ENCODE assay signal across 11 mouse cellular contexts in the genomic region with DNA sequence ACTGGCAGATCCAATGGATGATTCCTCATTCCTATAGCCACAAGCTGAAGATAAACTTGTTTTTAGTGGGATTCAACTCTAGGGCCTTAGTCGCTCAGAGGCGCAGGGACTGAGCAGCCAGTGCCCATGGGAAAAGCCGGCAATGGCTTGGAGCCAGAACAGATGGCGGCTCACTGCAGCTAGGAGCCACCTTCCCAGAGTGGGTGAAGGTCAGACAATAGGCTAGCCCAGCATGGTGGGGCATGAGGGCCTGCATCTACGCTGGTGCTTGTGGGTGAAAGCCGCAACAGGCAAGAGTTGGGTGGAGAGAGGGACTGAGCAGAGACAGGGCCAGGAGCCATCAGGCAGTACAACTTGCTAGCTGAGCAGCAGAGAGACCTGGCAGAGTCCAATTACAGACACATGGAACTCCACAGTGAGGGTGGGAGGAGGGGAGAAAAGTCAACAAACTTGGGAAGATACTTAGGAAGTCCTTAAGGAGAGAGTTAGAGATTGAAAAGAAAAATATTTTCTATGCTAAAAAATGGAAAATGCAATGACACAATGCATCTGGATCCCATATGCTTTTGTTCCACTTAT. TPM values are rescaled to one million over a fixed set of nuclear protein-coding genes. Genes with fewer than 3 reads are reported as not detected.
DNase-seq lines count a peak whose midpoint lies in the region; ATAC-seq and TF ChIP-seq lines count a peak whose summit lies in the region.
"Had no signal": no experiment of that assay in that cellular context is flagged by ENCODE, and none has a peak within 500 bp of the region (broad histone marks: within the 10 kb centered on the region; RNA-seq: fewer than 3 reads in every experiment).

No protein-coding gene starts in this region.

- H3K27ac ChIP-seq in hindbrain, embryonic 10.5 days: 0 out of 2 replicates have a peak overlapping the region, but pooled peaks have one; percentile 50
- H3K27ac ChIP-seq in hindbrain, embryonic 13.5 days: no peak overlapping the region
- no peak overlapping the region for H3K27ac ChIP-seq in ES-Bruce4 (ENCODE audit: insufficient read depth, low read length)
- H3K27ac ChIP-seq: liver, embryonic 13.5 days had no signal

- no peak overlapping the region for H3K4me3 ChIP-seq in hindbrain, embryonic 10.5 days
- no peak overlapping the region for H3K4me3 ChIP-seq in hindbrain, embryonic 13.5 days
- H3K4me3 ChIP-seq in ES-Bruce4 (ENCODE audit: low read depth, low read length): peak overlapping the region; percentile 29; the same call in 1 of the 2 replicates
- H3K4me3 ChIP-seq: liver, embryonic 13.5 days had no signal

- DNase-seq in hindbrain, embryonic 10.5 days (ENCODE audit: low spot score): peak; percentile 19
- DNase-seq in cerebellum, adult 9-10 months: peak; percentile 55
- peak; percentile 16 for DNase-seq in gastrocnemius, postnatal 14 days
- DNase-seq in right cerebral cortex, adult 18-20 months: no peak
- no peak for DNase-seq in left cerebral cortex, adult 11 months (ENCODE audit: low spot score)
- DNase-seq in ovary, postnatal 10 days (ENCODE audit: low spot score): no peak
- DNase-seq: liver, embryonic 13.5 days had no signal

- ATAC-seq in hindbrain, embryonic 13.5 days (ENCODE audit: low FRiP score): no peak

- H3K4me1 ChIP-seq in hindbrain, embryonic 10.5 days (replicated peaks): peaks cover 5% of the 10 kb centered on the region; the same call in 1 of the 2 replicates
- H3K4me1 ChIP-seq in hindbrain, embryonic 13.5 days (replicated peaks): no peaks in the 10 kb centered on the region; the same call in 1 of the 2 replicates
- H3K4me1 ChIP-seq in ES-Bruce4 (ENCODE audit: control insufficient read depth, insufficient read depth, low read length): no peaks in the 10 kb centered on the region
- H3K4me1 ChIP-seq: liver, embryonic 13.5 days had no signal

- intact Hi-C loops in gastrocnemius, postnatal 14 days (cut with DNase I; ENCODE audit: low total_unique reads): no loop called here

- no peak overlapping the region for H3K9ac ChIP-seq in hindbrain, embryonic 13.5 days
- H3K9ac ChIP-seq in ES-Bruce4 (ENCODE audit: low read depth, poor library complexity, severe bottlenecking): no peak overlapping the region
- H3K9ac ChIP-seq: liver, embryonic 13.5 days had no signal

- H3K27me3 ChIP-seq in hindbrain, embryonic 10.5 days (ENCODE audit: insufficient read depth, poor library complexity, severe bottlenecking): no peaks in the 10 kb centered on the region
- no peaks in the 10 kb centered on the region for H3K27me3 ChIP-seq in hindbrain, embryonic 13.5 days
- no peaks in the 10 kb centered on the region for H3K27me3 ChIP-seq in ES-Bruce4 (ENCODE audit: control insufficient read depth, insufficient read depth, low read length, poor library complexity, severe bottlenecking)
- H3K27me3 ChIP-seq: CH12.LX; liver, embryonic 13.5 days had no signal

- no peak for TF ChIP-seq POLR2A in ES-Bruce4 (IDR thresholded peaks at IDR 0.05; ENCODE audit: insufficient read depth, low read length)

- H3K36me3 ChIP-seq in hindbrain, embryonic 10.5 days: no peaks in the 10 kb centered on the region
- H3K36me3 ChIP-seq in hindbrain, embryonic 13.5 days: no peaks in the 10 kb centered on the region
- peaks cover 12% of the 10 kb centered on the region for H3K36me3 ChIP-seq in ES-Bruce4 (ENCODE audit: control insufficient read depth, insufficient read depth, low read length, poor library complexity, severe bottlenecking)
- H3K36me3 ChIP-seq: liver, embryonic 13.5 days had no signal

- TF ChIP-seq EP300 in ES-Bruce4 (IDR thresholded peaks at IDR 0.05; ENCODE audit: insufficient read depth, low read depth, low read length): no peak

- no peak for TF ChIP-seq CTCF in ES-Bruce4 (IDR thresholded peaks at IDR 0.05; ENCODE audit: low read depth, low read length)

- 57% methylated on average over 6 of the region's 6 CpGs for WGBS in hindbrain, embryonic 10.5 days
- 70% methylated on average over 6 of the region's 6 CpGs for WGBS in hindbrain, embryonic 13.5 days

- no peaks in the 10 kb centered on the region for H3K9me3 ChIP-seq in hindbrain, embryonic 10.5 days
- no peaks in the 10 kb centered on the region for H3K9me3 ChIP-seq in hindbrain, embryonic 13.5 days
- H3K9me3 ChIP-seq in ES-Bruce4 (replicated peaks; ENCODE audit: control insufficient read depth, insufficient read depth, low read length, poor library complexity, severe bottlenecking): no peaks in the 10 kb centered on the region
- H3K9me3 ChIP-seq: liver, embryonic 13.5 days had no signal

- H3K4me2 ChIP-seq in hindbrain, embryonic 13.5 days: no peak overlapping the region
- H3K4me2 ChIP-seq: liver, embryonic 13.5 days had no signal

RNA-seq across cellular contexts. Expression of a gene that starts 21.5 kb away (rescaled TPM):
- polyA plus RNA-seq in hindbrain, embryonic 10.5 days (2016; fragmentation: Nextera tagmentation; extraction: Ambion mirVana): 0.07 TPM in 1 of 2 replicates, not detected in the other
- not detected in 2 replicates for polyA plus RNA-seq in hindbrain, embryonic 13.5 days (2015; fragmentation: Nextera tagmentation; extraction: Ambion mirVana)
- polyA plus RNA-seq in ES-Bruce4 (2011; ENCODE audit: insufficient read depth, insufficient read length, low read depth, missing spikeins): 22.3 and 23.2 TPM in 2 replicates
- under 1 TPM; 0.37 to 0.66 TPM for total RNA-seq in gastrocnemius, postnatal 14 days (2021)
- total RNA-seq: CH12.LX; hematopoietic stem cell, adult 5-6 weeks had no signal

RNA-seq across cellular contexts. Expression of a gene that starts 31.1 kb away (rescaled TPM):
- polyA plus RNA-seq in hindbrain, embryonic 10.5 days (2016; fragmentation: Nextera tagmentation; extraction: Ambion mirVana): 15.9 and 18.6 TPM in 2 replicates
- 8.5 and 9.9 TPM in 2 replicates for polyA plus RNA-seq in hindbrain, embryonic 13.5 days (2015; fragmentation: Nextera tagmentation; extraction: Ambion mirVana)
- 51.1 and 52.8 TPM in 2 replicates for polyA plus RNA-seq in ES-Bruce4 (2011; ENCODE audit: insufficient read depth, insufficient read length, low read depth, missing spikeins)
- total RNA-seq in gastrocnemius, postnatal 14 days (2021): 1 to 10 TPM; 3.3 to 3.7 TPM

RNA-seq across cellular contexts. Expression of a gene that starts 51.6 kb away (rescaled TPM):
- 186 and 213 TPM in 2 replicates for polyA plus RNA-seq in hindbrain, embryonic 10.5 days (2016; fragmentation: Nextera tagmentation; extraction: Ambion mirVana)
- 214 and 228 TPM in 2 replicates for polyA plus RNA-seq in hindbrain, embryonic 13.5 days (2015; fragmentation: Nextera tagmentation; extraction: Ambion mirVana)
- 54.4 and 62.8 TPM in 2 replicates for polyA plus RNA-seq in ES-Bruce4 (2011; ENCODE audit: insufficient read depth, insufficient read length, low read depth, missing spikeins)
- 100 to 1,000 TPM; 103 to 135 TPM for total RNA-seq in gastrocnemius, postnatal 14 days (2021)

Comparison
In these comparisons a context has a peak if more than half of its experiments do, and no peak if none do; other contexts are left out.
1. DNase-seq: peak in hindbrain, embryonic 10.5 days (single experiment), cerebellum, adult 9-10 months (single experiment) and gastrocnemius, postnatal 14 days (single experiment); none in right cerebral cortex, adult 18-20 months (single experiment), left cerebral cortex, adult 11 months (single experiment) and ovary, postnatal 10 days (single experiment).
2. RNA of a gene that starts 21.5 kb away (polyA plus RNA-seq): 22.3 to 23.2 TPM in ES-Bruce4; 0.07 TPM in hindbrain, embryonic 10.5 days and not detected in hindbrain, embryonic 13.5 days; every median in the first group is over 10 times any median in the second.